Mouse (Mus musculus): Measurements from ENCODE around the gene Dzip1. TPM values are rescaled to one million over a fixed set of nuclear protein-coding genes. Genes with fewer than 3 reads are reported as not detected.

The Dzip1 gene
- polyA plus RNA-seq, 1 experiment from 2014 or later: 16.4 TPM

GRCm38 (mm10) chr14:118827283-118827904, 97.9 kb downstream of the Dzip1 start:
- Histone ChIP-seq H3K4me3 (ENCODE audit: low read depth, low read length) (no peak overlapping the region), H3K9me3 (ENCODE audit: control insufficient read depth, low read length) (no peaks in the 10 kb centered on the region), H3K27me3 (replicated peaks; ENCODE audit: control insufficient read depth, insufficient read depth, low read length) (no peaks in the 10 kb centered on the region), H3K9ac (ENCODE audit: low read length) (no peak overlapping the region), H3K4me1 (replicated peaks; ENCODE audit: control insufficient read depth, insufficient read depth, low read length) (no peaks in the 10 kb centered on the region), H3K4me2 (ENCODE audit: low read length) (no peak overlapping the region), H3K27ac (ENCODE audit: low read depth) (no peak overlapping the region), H3K36me3 (ENCODE audit: control insufficient read depth, insufficient read depth, low read length) (no peaks in the 10 kb centered on the region)
- ATAC-seq (replicated peaks; ENCODE audit: low FRiP score, low TSS enrichment, low read depth) (no peak), DNase-seq (ENCODE audit: low spot score) (no peak)
- WGBS: 57% methylated on average over 7 of the region's 7 CpGs

GRCm38 (mm10) chr14:118826346-118826745, 98.9 kb downstream of the Dzip1 start:
- Histone ChIP-seq H3K4me3 (ENCODE audit: low read depth, low read length) (no peak overlapping the region), H3K27me3 (replicated peaks; ENCODE audit: control insufficient read depth, insufficient read depth, low read length) (no peaks in the 10 kb centered on the region), H3K9ac (ENCODE audit: low read length) (no peak overlapping the region), H3K27ac (ENCODE audit: low read depth) (no peak overlapping the region), H3K36me3 (ENCODE audit: control insufficient read depth, insufficient read depth, low read length) (no peaks in the 10 kb centered on the region), H3K4me1 (replicated peaks; ENCODE audit: control insufficient read depth, insufficient read depth, low read length) (no peaks in the 10 kb centered on the region), H3K4me2 (ENCODE audit: low read length) (no peak overlapping the region), H3K9me3 (ENCODE audit: control insufficient read depth, low read length) (no peaks in the 10 kb centered on the region)
- DNase-seq (ENCODE audit: low spot score): no peak
- ATAC-seq (replicated peaks; ENCODE audit: low FRiP score, low TSS enrichment, low read depth): no peak
- WGBS: 82% methylated on average over 8 of the region's 8 CpGs

Other genes starting within 250 kb of the Dzip1 start
- 3.5 and 4.4 TPM in 2 replicates for gene Abcc4, start 219.2 kb downstream of the Dzip1 start, polyA plus RNA-seq (2014; fragmentation: Nextera tagmentation; extraction: Ambion mirVana)
- gene Cldn10, start 137.6 kb downstream of the Dzip1 start, polyA plus RNA-seq (2014; fragmentation: Nextera tagmentation; extraction: Ambion mirVana): 0.93 and 14.2 TPM in 2 replicates
- gene Dnajc3, start 12.5 kb upstream of the Dzip1 start, polyA plus RNA-seq (2014; fragmentation: Nextera tagmentation; extraction: Ambion mirVana): 34.4 and 40.9 TPM in 2 replicates
- 15.4 and 16.4 TPM in 2 replicates for gene Uggt2, start 174.0 kb upstream of the Dzip1 start, polyA plus RNA-seq (2014; fragmentation: Nextera tagmentation; extraction: Ambion mirVana)
- 0.37 and 0.47 TPM in 2 replicates for gene Hs6st3, start 212.9 kb upstream of the Dzip1 start, polyA plus RNA-seq (2014; fragmentation: Nextera tagmentation; extraction: Ambion mirVana)

Data from intestine, embryonic 14.5 days (tissue).